Mouse (Mus musculus): ENCODE data around the gene Kif5c.

DNA sequence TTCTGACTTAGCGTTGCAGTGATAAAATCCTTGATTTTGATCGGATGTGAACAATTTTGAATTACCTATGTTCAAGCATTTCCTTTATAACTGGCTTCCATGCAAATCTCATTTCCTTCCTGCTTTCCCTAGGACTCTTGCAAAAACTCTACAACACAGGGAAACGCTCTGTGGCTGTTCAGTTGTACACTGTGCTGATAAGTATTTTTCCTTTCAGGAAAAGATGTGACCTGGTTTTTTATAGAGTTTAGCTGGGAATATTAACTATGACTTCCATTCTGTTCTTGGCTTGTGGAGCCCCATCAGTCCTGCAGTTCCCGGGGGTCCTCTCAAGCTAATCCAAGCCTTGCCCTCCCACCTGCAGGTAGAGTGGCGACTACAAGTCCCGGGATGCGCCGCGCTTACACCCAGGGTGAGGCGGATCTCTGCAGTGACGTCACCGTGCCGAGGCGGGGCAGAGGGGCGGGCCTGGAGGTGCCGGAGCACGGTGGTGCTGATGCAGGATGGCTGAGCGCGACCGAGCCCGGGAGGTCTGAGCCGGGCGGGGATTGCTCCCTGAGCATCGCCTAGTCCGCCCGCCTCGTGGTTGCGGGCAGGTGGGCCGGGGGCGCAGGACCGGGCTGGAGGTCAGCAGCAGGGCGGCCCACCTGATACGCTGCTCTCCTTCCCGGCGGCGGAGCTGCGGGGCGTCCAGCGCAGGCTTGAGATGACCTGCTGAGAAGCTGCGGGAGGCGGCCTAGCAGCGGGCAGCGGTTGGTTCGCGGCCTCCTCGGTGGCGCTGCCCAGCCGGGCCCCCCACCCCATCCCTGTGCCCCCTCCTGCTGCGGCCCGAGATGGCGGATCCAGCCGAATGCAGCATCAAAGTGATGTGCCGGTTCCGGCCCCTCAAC, at the start of gene Kif5c:
- TF ChIP-seq CTCF (IDR thresholded peaks at IDR 0.05; ENCODE audit: insufficient read depth, low read depth, low read length), result no peak
- no peak for TF ChIP-seq POLR2A (IDR thresholded peaks at IDR 0.05; ENCODE audit: insufficient read depth, low read depth, low read length)

Measured in olfactory bulb, adult 2 months (tissue).